Comparison of ENCODE assay signal across 8 mouse cellular contexts in the genomic region with DNA sequence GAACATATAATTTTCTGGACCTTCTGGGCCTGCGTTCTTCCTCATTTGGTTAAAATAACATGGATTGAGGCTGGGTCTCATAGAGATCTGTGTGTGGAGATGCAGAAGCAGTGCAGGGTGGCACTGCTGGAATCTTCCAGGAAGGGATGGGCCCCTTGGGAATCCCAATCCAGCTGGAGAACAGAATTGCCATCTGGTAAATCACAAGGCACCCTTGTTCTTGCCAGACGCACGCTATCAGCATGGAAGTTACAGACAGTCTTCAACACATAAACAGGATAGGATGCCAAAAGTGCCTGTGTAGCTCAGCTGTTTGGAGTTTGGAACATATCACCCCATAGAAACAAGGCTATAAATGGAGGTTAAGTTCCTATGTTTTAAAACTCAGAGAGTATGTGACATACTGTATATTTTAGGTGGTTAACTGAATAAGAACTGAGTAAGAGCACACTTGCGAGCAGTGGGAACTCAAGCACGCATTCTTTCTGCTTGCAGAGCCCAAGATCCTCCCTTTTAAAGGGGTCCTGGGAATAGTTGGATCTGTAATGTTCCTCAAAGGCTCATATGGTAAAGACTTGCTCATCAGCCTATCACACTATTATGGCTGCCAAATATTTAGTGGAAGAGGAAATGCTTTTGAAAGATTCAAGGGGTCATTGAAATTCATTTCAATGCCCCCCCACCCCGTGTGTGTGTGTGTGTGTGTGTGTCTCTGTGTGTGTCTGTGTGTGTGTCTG.
DNase-seq lines count a peak whose midpoint lies in the region; ATAC-seq and TF ChIP-seq lines count a peak whose summit lies in the region.
"Had no signal": no experiment of that assay in that cellular context is flagged by ENCODE, and none has a peak within 500 bp of the region (broad histone marks: within the 10 kb centered on the region; RNA-seq: fewer than 3 reads in every experiment).

No protein-coding gene starts in this region.

- DNase-seq in liver, adult 2 months (ENCODE audit: extremely low read depth, low read depth, low spot score), result peak; percentile 9
- peak; percentile 36 for DNase-seq in heart, postnatal 4 days
- peak; percentile 30 to 36 for DNase-seq in left cerebral cortex, postnatal 36 days (ENCODE audit: low spot score in 2 of 2)
- peak; percentile 70 for DNase-seq in telencephalon, adult 2 months (ENCODE audit: low read depth, low spot score)
- no peak for DNase-seq in natural killer cell, adult 2 months (ENCODE audit: low spot score in 2 of 2)
- no peak for DNase-seq in gastrocnemius, adult 8-10 months (ENCODE audit: low spot score in 2 of 2)
- DNase-seq: kidney, adult 18-20 months had no signal

- H3K4me1 ChIP-seq in liver, adult 2 months (ENCODE audit: control insufficient read depth, insufficient read depth, low read length), result no peaks in the 10 kb centered on the region
- no peaks in the 10 kb centered on the region for H3K4me1 ChIP-seq in liver, embryonic 12.5 days

- intact Hi-C loops in left cerebral cortex, postnatal 36 days (cut with DNase I), result no loop called here

- H3K4me3 ChIP-seq in liver, adult 2 months (ENCODE audit: insufficient read depth, low read depth, low read length), result no peak overlapping the region
- no peak overlapping the region for H3K4me3 ChIP-seq in liver, embryonic 12.5 days

- H3K27ac ChIP-seq in liver, adult 2 months (replicated peaks; ENCODE audit: insufficient read depth, low read depth, low read length), result no peak overlapping the region
- H3K27ac ChIP-seq in liver, embryonic 12.5 days, result no peak overlapping the region

- no peaks in the 10 kb centered on the region for H3K79me2 ChIP-seq in liver, adult 2 months (ENCODE audit: control insufficient read depth, insufficient read depth, low read length)

- H3K4me2 ChIP-seq in liver, embryonic 12.5 days, result no peak overlapping the region

- H3K27me3 ChIP-seq in liver, adult 2 months (ENCODE audit: control insufficient read depth, insufficient read depth, low read length), result no peaks in the 10 kb centered on the region
- H3K27me3 ChIP-seq in liver, embryonic 12.5 days (replicated peaks), result no peaks in the 10 kb centered on the region

- WGBS in liver, adult 2 months, result 76% methylated on average over 6 of the region's 6 CpGs
- WGBS in liver, embryonic 12.5 days (ENCODE audit: insufficient replicate concordance), result 72% methylated on average over 6 of the region's 6 CpGs

- H3K9ac ChIP-seq in liver, adult 2 months (ENCODE audit: low read depth, low read length), result no peak overlapping the region
- H3K9ac ChIP-seq in liver, embryonic 12.5 days, result no peak overlapping the region

- TF ChIP-seq POLR2A in liver, adult 2 months (IDR thresholded peaks at IDR 0.05; ENCODE audit: extremely low read depth, insufficient read depth, low read length), result no peak

- H3K36me3 ChIP-seq in liver, adult 2 months (ENCODE audit: control insufficient read depth, insufficient read depth, low read length), result no peaks in the 10 kb centered on the region
- H3K36me3 ChIP-seq in liver, embryonic 12.5 days, result no peaks in the 10 kb centered on the region

- TF ChIP-seq CTCF in liver, adult 2 months (IDR thresholded peaks at IDR 0.05; ENCODE audit: low read depth, low read length), result no peak

- no peaks in the 10 kb centered on the region for H3K9me3 ChIP-seq in liver, embryonic 12.5 days (replicated peaks)

- no peak for ATAC-seq in liver, embryonic 12.5 days

Comparison
In these comparisons a context has a peak if more than half of its experiments do, and no peak if none do; other contexts are left out.
1. DNase-seq: peak in liver, adult 2 months (single experiment), heart, postnatal 4 days (single experiment), left cerebral cortex, postnatal 36 days (2 of 2) and telencephalon, adult 2 months (single experiment); none in natural killer cell, adult 2 months (0 of 2) and gastrocnemius, adult 8-10 months (0 of 2).